Mouse (Mus musculus) brain, embryonic 14.5 days (tissue): ENCODE measurements at regions not wholly inside any gene's neighbourhood (a gene's known extent, or its start where the extent isn't known, plus 50 kb on each side); places are given as distances from the start of the nearest gene placed in this dataset.

Experiments
- CTCF ChIP-seq: fragments of 200-500 bp; IDR thresholded peaks from 2 replicates; pipeline ENCODE4 v1.5.1; 2012; ENCODE audit warnings: inconsistent platforms, mild to moderate bottlenecking, moderate library complexity, borderline replicate concordance; ENCODE audit not compliant: insufficient read depth, insufficient read length; ENCODE audit errors: extremely low read depth
- POLR2A ChIP-seq: fragments of 200-500 bp; IDR thresholded peaks from 2 replicates; pipeline ENCODE4 v1.6.1; 2012; ENCODE audit warnings: mild to moderate bottlenecking, inconsistent platforms, borderline replicate concordance; ENCODE audit not compliant: poor library complexity, insufficient read depth, insufficient read length, severe bottlenecking; ENCODE audit errors: extremely low read depth

- TF ChIP-seq CTCF (no peak), POLR2A (no peak)
These were observed 96.2 kb upstream of the Arhgap28 start for GRCm38 (mm10) chr17:68100093-68100492.
